Mouse (Mus musculus): ENCODE results near the gene Gm10762.

GRCm38 (mm10) chr2:128954186-128954585 is 13.3 kb downstream of the Gm10762 start:
- no peak for TF ChIP-seq CTCF (conservative IDR thresholded peaks at IDR 0.05; ENCODE audit: low read length)
- no peak for TF ChIP-seq NANOG (IDR thresholded peaks at IDR 0.05; ENCODE audit: borderline replicate concordance, low read length)
- no peak for TF ChIP-seq POU5F1 (IDR thresholded peaks at IDR 0.05; ENCODE audit: borderline replicate concordance, low read length)
